In genomic region chr5:149007295-149007646, GRCm38 (mm10) we compare ENCODE assay signal across 7 mouse cellular contexts. TPM values are rescaled to one million over a fixed set of nuclear protein-coding genes. Genes with fewer than 3 reads are reported as not detected.
A peak's percentile ranks its signal among the peaks of the same experiment; 100 is the strongest.
DNase-seq lines count a peak whose midpoint lies in the region; ATAC-seq and TF ChIP-seq lines count a peak whose summit lies in the region.

No protein-coding gene starts in this region.

- TF ChIP-seq EP300 in liver, embryonic 14.5 days (IDR thresholded peaks at IDR 0.05; ENCODE audit: low read depth), result no peak

- H3K4me2 ChIP-seq in heart, embryonic 15.5 days, result peak overlapping the region; percentile 79
- peak overlapping the region; percentile 53; the same call in 1 of the 2 replicates for H3K4me2 ChIP-seq in liver, embryonic 14.5 days (ENCODE audit: low read depth)

- TF ChIP-seq POLR2A in thymus, adult 2 months (IDR thresholded peaks at IDR 0.05; ENCODE audit: control insufficient read depth, extremely low read depth, insufficient read depth, low read length, poor library complexity), result no peak

- H3K9me3 ChIP-seq in heart, embryonic 15.5 days (replicated peaks), result no peaks in the 10 kb centered on the region
- H3K9me3 ChIP-seq in liver, embryonic 14.5 days (ENCODE audit: control insufficient read depth, low read length), result no peaks in the 10 kb centered on the region

- DNase-seq in thymus, postnatal 25 days, result peak; percentile 37
- no peak for DNase-seq in thymus, adult 2 months
- DNase-seq in liver, embryonic 14.5 days (ENCODE audit: low read depth in 3 of 3, low spot score in 3 of 3), result no peak
- DNase-seq in retina, postnatal 1 day, result no peak
- DNase-seq in right cerebral cortex, postnatal 14 days, result no peak
- no peak for DNase-seq in gastrocnemius, adult 18-20 months (ENCODE audit: low spot score)

- H3K4me3 ChIP-seq in thymus, adult 2 months (ENCODE audit: control insufficient read depth, insufficient read depth, low read length), result no peak overlapping the region
- H3K4me3 ChIP-seq in heart, embryonic 15.5 days, result peak overlapping the region; percentile 43
- H3K4me3 ChIP-seq in liver, embryonic 14.5 days (ENCODE audit: insufficient read depth in 1 of 2, low read depth in 2 of 2, low read length in 2 of 2), result no peak overlapping the region

- no peak for ATAC-seq in heart, embryonic 15.5 days (replicated peaks; ENCODE audit: insufficient number of reproducible peaks, insufficient read depth, low FRiP score, low read depth)
- ATAC-seq in liver, embryonic 14.5 days (ENCODE audit: insufficient read depth), result no peak

- peak overlapping the region; percentile 55 for H3K9ac ChIP-seq in heart, embryonic 15.5 days
- H3K9ac ChIP-seq in liver, embryonic 14.5 days (replicated peaks), result no peak overlapping the region; the same call in 1 of the 2 replicates

- no peak overlapping the region for H3K27ac ChIP-seq in thymus, adult 2 months (ENCODE audit: control insufficient read depth, insufficient read depth, low read length)
- peak overlapping the region; percentile 74 for H3K27ac ChIP-seq in heart, embryonic 15.5 days
- H3K27ac ChIP-seq in liver, embryonic 14.5 days, result no peak overlapping the region

- H3K27me3 ChIP-seq in thymus, adult 2 months (ENCODE audit: control insufficient read depth, insufficient read depth, low read length), result no peaks in the 10 kb centered on the region
- H3K27me3 ChIP-seq in heart, embryonic 15.5 days, result no peaks in the 10 kb centered on the region
- H3K27me3 ChIP-seq in liver, embryonic 14.5 days (ENCODE audit: control insufficient read depth, insufficient read depth, low read length), result no peaks in the 10 kb centered on the region

- no peak for TF ChIP-seq CTCF in thymus, adult 2 months (IDR thresholded peaks at IDR 0.05; ENCODE audit: borderline replicate concordance, control insufficient read depth, extremely low read depth, insufficient read depth, low read length, poor library complexity)
- no peak for TF ChIP-seq CTCF in liver, embryonic 14.5 days (IDR thresholded peaks at IDR 0.05; ENCODE audit: low read depth)

- no peaks in the 10 kb centered on the region for H3K36me3 ChIP-seq in thymus, adult 2 months (ENCODE audit: control insufficient read depth, insufficient read depth, low read length)
- no peaks in the 10 kb centered on the region for H3K36me3 ChIP-seq in heart, embryonic 15.5 days
- no peaks in the 10 kb centered on the region for H3K36me3 ChIP-seq in liver, embryonic 14.5 days (replicated peaks; ENCODE audit: control insufficient read depth, insufficient read depth, low read depth)

- 28% methylated on average over 5 of the region's 5 CpGs for whole genome bisulfite sequencing in thymus, adult 2 months
- WGBS in heart, embryonic 15.5 days, result 35% methylated on average over 5 of the region's 5 CpGs
- 51% methylated on average over 5 of the region's 5 CpGs for WGBS in liver, embryonic 14.5 days (ENCODE audit: insufficient replicate concordance)

- H3K4me1 ChIP-seq in thymus, adult 2 months (replicated peaks; ENCODE audit: control insufficient read depth, insufficient read depth, low read length), result peaks cover 41% of the 10 kb centered on the region
- peaks cover 23% of the 10 kb centered on the region for H3K4me1 ChIP-seq in heart, embryonic 15.5 days (replicated peaks)
- peaks cover 0 to 16% of the 10 kb centered on the region in 2 experiments; a peak in 2 of 4 replicates for H3K4me1 ChIP-seq in liver, embryonic 14.5 days (replicated peaks; ENCODE audit: control insufficient read depth in 2 of 2, insufficient read depth in 2 of 2, low read length in 1 of 2)

RNA-seq across cellular contexts. Expression of gene Gm42791, which starts 12.3 kb away (rescaled TPM):
- polyA plus RNA-seq in thymus, adult 2 months (2012; rRNA removed), result not detected in 2 replicates
- 2.1 and 2.6 TPM in 2 replicates for polyA plus RNA-seq in heart, embryonic 15.5 days (2015; fragmentation: Nextera tagmentation; extraction: Ambion mirVana)
- not detected in 2 replicates for polyA plus RNA-seq in liver, embryonic 14.5 days (2012; rRNA removed)
- 1.0 TPM in 1 of 2 replicates, not detected in the other for polyA plus RNA-seq in liver, embryonic 14.5 days (2014; fragmentation: Nextera tagmentation; extraction: Ambion mirVana)
- total RNA-seq in gastrocnemius, adult 18-20 months (2021), result 1 to 10 TPM; 2.1 to 5.3 TPM
